Mouse (Mus musculus) testis, adult 2 months (tissue): Measurements from ENCODE around the gene Stim1. TPM values are rescaled to one million over a fixed set of nuclear protein-coding genes. Genes with fewer than 3 reads are reported as not detected.
A peak's percentile ranks its signal among the peaks of the same experiment; 100 is the strongest.

ENCODE experiments used
- H3K27ac ChIP-seq: fragments of 200-500 bp; 2 replicates; pipeline ENCODE4 v1.5.1; 2012; ENCODE audit warnings: low read depth, low read length; ENCODE audit not compliant: control insufficient read depth, insufficient read depth
- H3K27me3 ChIP-seq: fragments of 200-500 bp; 2 replicates; pipeline ENCODE4 v1.6.1; 2012; ENCODE audit warnings: mild to moderate bottlenecking, low read length, moderate library complexity; ENCODE audit not compliant: control insufficient read depth, insufficient read depth
- H3K36me3 ChIP-seq: fragments of 200-500 bp; 2 replicates; pipeline ENCODE4 v1.6.1; 2012; ENCODE audit warnings: mild to moderate bottlenecking, low read length; ENCODE audit not compliant: control insufficient read depth, insufficient read depth
- H3K4me1 ChIP-seq: fragments of 200-500 bp; 2 replicates; pipeline ENCODE4 v1.6.1; 2012; ENCODE audit warnings: low read length; ENCODE audit not compliant: control insufficient read depth, insufficient read depth
- H3K4me3 ChIP-seq: fragments of 200-500 bp; 2 replicates; pipeline ENCODE4 v1.5.1; 2012; ENCODE audit warnings: low read depth, mild to moderate bottlenecking, low read length, moderate library complexity, mixed read lengths; ENCODE audit not compliant: control insufficient read depth
- CTCF ChIP-seq: fragments of 200-500 bp; IDR thresholded peaks from 2 replicates; pipeline ENCODE4 v1.5.1; 2012; ENCODE audit warnings: low read depth, mild to moderate bottlenecking, inconsistent platforms, low read length, moderate library complexity; ENCODE audit not compliant: control insufficient read depth, insufficient read depth, insufficient replicate concordance
- POLR2A ChIP-seq: fragments of 200-500 bp; IDR thresholded peaks from 2 replicates; pipeline ENCODE4 v1.6.1; 2012; ENCODE audit warnings: low read depth, mild to moderate bottlenecking, inconsistent platforms, low read length, moderate library complexity; ENCODE audit not compliant: control insufficient read depth
- polyA plus RNA-seq: library from polyadenylated mRNA; depleted of rRNA; stranded (reverse); fragments of >200 nt; gene quantifications from 2 replicates; pipeline ENCODE4 v1.2.3, GENCODE M21; 2012

The Stim1 gene
- polyA plus RNA-seq, 1 experiment, result 127 TPM

GRCm38 (mm10) chr7:102244782-102245535, 22.6 kb upstream of the Stim1 start:
- Histone ChIP-seq H3K36me3 (no peaks in the 10 kb centered on the region), H3K4me3 (no peak overlapping the region), H3K4me1 (peaks cover 24% of the 10 kb centered on the region), H3K27me3 (no peaks in the 10 kb centered on the region), H3K27ac (peak overlapping the region; percentile 52)
- TF ChIP-seq POLR2A (no peak), CTCF (no peak)

GRCm38 (mm10) chr7:102245775-102246174, 21.8 kb upstream of the Stim1 start:
- TF ChIP-seq CTCF (no peak), POLR2A (no peak)
- Histone ChIP-seq H3K4me3 (no peak overlapping the region), H3K27ac (peak overlapping the region; percentile 52; the same call in 1 of the 2 replicates), H3K36me3 (no peaks in the 10 kb centered on the region), H3K27me3 (no peaks in the 10 kb centered on the region), H3K4me1 (peaks cover 24% of the 10 kb centered on the region)

- Histone ChIP-seq H3K36me3 (no peaks in the 10 kb centered on the region), H3K4me1 (peaks cover 26% of the 10 kb centered on the region), H3K27me3 (no peaks in the 10 kb centered on the region), H3K4me3 (no peak overlapping the region), H3K27ac (no peak overlapping the region)
- TF ChIP-seq CTCF (no peak), POLR2A (no peak)
Observed at GRCm38 (mm10) chr7:102246265-102246664, 21.3 kb upstream of the Stim1 start.

GRCm38 (mm10) chr7:102246956-102247797, 20.4 kb upstream of the Stim1 start:
- no peak for TF ChIP-seq CTCF
- Histone ChIP-seq H3K36me3 (no peaks in the 10 kb centered on the region), H3K4me3 (no peak overlapping the region), H3K27ac (no peak overlapping the region), H3K27me3 (no peaks in the 10 kb centered on the region), H3K4me1 (peaks cover 26% of the 10 kb centered on the region)

GRCm38 (mm10) chr7:102248691-102249404, 18.8 kb upstream of the Stim1 start:
- TF ChIP-seq CTCF, result no peak
- TF ChIP-seq POLR2A, result no peak
- H3K4me1 ChIP-seq, result peaks cover 26% of the 10 kb centered on the region
- no peaks in the 10 kb centered on the region for H3K36me3 ChIP-seq
- no peaks in the 10 kb centered on the region for H3K27me3 ChIP-seq
- peak overlapping the region; percentile 79 for H3K4me3 ChIP-seq
- no peak overlapping the region; the same call in 1 of the 2 replicates for H3K27ac ChIP-seq

GRCm38 (mm10) chr7:102249531-102249895, 18.1 kb upstream of the Stim1 start:
- TF ChIP-seq POLR2A (no peak), CTCF (no peak)
- Histone ChIP-seq H3K4me3 (peak overlapping the region; percentile 79), H3K27ac (peak overlapping the region; percentile 21; the same call in 1 of the 2 replicates), H3K27me3 (no peaks in the 10 kb centered on the region), H3K36me3 (no peaks in the 10 kb centered on the region), H3K4me1 (peaks cover 22% of the 10 kb centered on the region)
